In genomic region chr16:92720678-92721077, GRCm38 (mm10) we compare ENCODE assay signal across 16 mouse cellular contexts.
DNase-seq lines count a peak whose midpoint lies in the region; ATAC-seq and TF ChIP-seq lines count a peak whose summit lies in the region.
"Had no signal": no experiment of that assay in that cellular context is flagged by ENCODE, and none has a peak within 500 bp of the region (broad histone marks: within the 10 kb centered on the region; RNA-seq: fewer than 3 reads in every experiment).

No protein-coding gene starts in this region.

- intact Hi-C loops in left cerebral cortex, adult 2 months (cut with DNase I) = no loop called here

- no peak overlapping the region for H3K27ac ChIP-seq in hindbrain, embryonic 14.5 days
- no peak overlapping the region for H3K27ac ChIP-seq in hindbrain, embryonic 12.5 days
- no peak overlapping the region for H3K27ac ChIP-seq in midbrain, embryonic 14.5 days (replicated peaks; ENCODE audit: low read depth, low read length)
- no peak overlapping the region for H3K27ac ChIP-seq in midbrain, embryonic 15.5 days
- no peak overlapping the region for H3K27ac ChIP-seq in forebrain, postnatal 0 days (ENCODE audit: low read depth, low read length)
- H3K27ac ChIP-seq in left cerebral cortex, adult 2 months = no peak overlapping the region
- H3K27ac ChIP-seq: intestine, embryonic 15.5 days; liver, embryonic 14.5 days had no signal

- peak; percentile 57 for DNase-seq in hindbrain, embryonic 14.5 days (ENCODE audit: low spot score)
- DNase-seq in midbrain, embryonic 14.5 days = peak; percentile 65
- DNase-seq in forebrain, postnatal 0 days = peak; percentile 52
- no peak for DNase-seq in left cerebral cortex, adult 2 months (ENCODE audit: extremely low spot score in 1 of 2, low spot score in 2 of 2)
- DNase-seq in adrenal gland, postnatal 14 days = no peak
- DNase-seq: cerebellum, adult 8-10 months; heart, postnatal 10 days; kidney, adult 9 months; kidney, postnatal 36 days; layer of hippocampus, adult 9-11 months; thymus, adult 2 months had no signal

- H3K4me3 ChIP-seq in hindbrain, embryonic 14.5 days (replicated peaks; ENCODE audit: low read length) = no peak overlapping the region
- no peak overlapping the region for H3K4me3 ChIP-seq in hindbrain, embryonic 12.5 days
- H3K4me3 ChIP-seq in midbrain, embryonic 14.5 days (replicated peaks; ENCODE audit: low read depth, low read length) = no peak overlapping the region
- H3K4me3 ChIP-seq in midbrain, embryonic 15.5 days = no peak overlapping the region
- H3K4me3 ChIP-seq in forebrain, postnatal 0 days (ENCODE audit: low read depth, low read length) = no peak overlapping the region
- H3K4me3 ChIP-seq in left cerebral cortex, adult 2 months = no peak overlapping the region
- H3K4me3 ChIP-seq: intestine, embryonic 15.5 days had no signal

- no peak overlapping the region for H3K9ac ChIP-seq in hindbrain, embryonic 14.5 days
- H3K9ac ChIP-seq in hindbrain, embryonic 12.5 days = no peak overlapping the region
- H3K9ac ChIP-seq in midbrain, embryonic 14.5 days (replicated peaks; ENCODE audit: low read length) = no peak overlapping the region
- no peak overlapping the region for H3K9ac ChIP-seq in midbrain, embryonic 15.5 days
- no peak overlapping the region for H3K9ac ChIP-seq in forebrain, postnatal 0 days
- H3K9ac ChIP-seq: intestine, embryonic 15.5 days; liver, embryonic 14.5 days had no signal

- H3K4me1 ChIP-seq in hindbrain, embryonic 14.5 days (replicated peaks; ENCODE audit: control insufficient read depth, insufficient read depth, low read length) = peaks cover 8% of the 10 kb centered on the region
- H3K4me1 ChIP-seq in hindbrain, embryonic 12.5 days = peaks cover 14% of the 10 kb centered on the region
- peaks cover 10% of the 10 kb centered on the region; the same call in 1 of the 2 replicates for H3K4me1 ChIP-seq in midbrain, embryonic 14.5 days (ENCODE audit: control insufficient read depth, insufficient read depth, low read length)
- H3K4me1 ChIP-seq in midbrain, embryonic 15.5 days = peaks cover 9% of the 10 kb centered on the region
- peaks cover 10% of the 10 kb centered on the region for H3K4me1 ChIP-seq in forebrain, postnatal 0 days (ENCODE audit: insufficient read depth)

- no peak for ATAC-seq in hindbrain, embryonic 14.5 days (ENCODE audit: low FRiP score)
- no peak for ATAC-seq in hindbrain, embryonic 12.5 days (ENCODE audit: low FRiP score)
- ATAC-seq in midbrain, embryonic 14.5 days (ENCODE audit: low FRiP score, low TSS enrichment) = no peak
- no peak for ATAC-seq in midbrain, embryonic 15.5 days (replicated peaks)
- ATAC-seq in forebrain, postnatal 0 days = no peak
- ATAC-seq: intestine, embryonic 15.5 days had no signal

- 23% methylated on average over 10 of the region's 10 CpGs for WGBS in hindbrain, embryonic 14.5 days
- WGBS in hindbrain, embryonic 12.5 days = 46% methylated on average over 10 of the region's 10 CpGs
- WGBS in midbrain, embryonic 14.5 days = 40% methylated on average over 10 of the region's 10 CpGs
- 30% methylated on average over 10 of the region's 10 CpGs for WGBS in midbrain, embryonic 15.5 days
- WGBS in forebrain, postnatal 0 days = 17% methylated on average over 10 of the region's 10 CpGs

- H3K27me3 ChIP-seq in hindbrain, embryonic 14.5 days (ENCODE audit: control insufficient read depth, insufficient read depth, low read length) = no peaks in the 10 kb centered on the region
- peaks cover 3% of the 10 kb centered on the region; the same call in 1 of the 2 replicates for H3K27me3 ChIP-seq in hindbrain, embryonic 12.5 days
- no peaks in the 10 kb centered on the region for H3K27me3 ChIP-seq in midbrain, embryonic 14.5 days (ENCODE audit: control insufficient read depth, insufficient read depth, low read length)
- no peaks in the 10 kb centered on the region; the same call in 1 of the 2 replicates for H3K27me3 ChIP-seq in midbrain, embryonic 15.5 days (replicated peaks)
- no peaks in the 10 kb centered on the region; the same call in 1 of the 2 replicates for H3K27me3 ChIP-seq in forebrain, postnatal 0 days (ENCODE audit: insufficient read depth, low read length)
- H3K27me3 ChIP-seq: intestine, embryonic 15.5 days had no signal

- no peak overlapping the region for H3K4me2 ChIP-seq in hindbrain, embryonic 14.5 days (replicated peaks)
- no peak overlapping the region for H3K4me2 ChIP-seq in hindbrain, embryonic 12.5 days (replicated peaks)
- no peak overlapping the region for H3K4me2 ChIP-seq in midbrain, embryonic 14.5 days (ENCODE audit: low read length)
- H3K4me2 ChIP-seq in midbrain, embryonic 15.5 days = no peak overlapping the region
- H3K4me2 ChIP-seq in forebrain, postnatal 0 days (ENCODE audit: low read depth) = peak overlapping the region; percentile 8; the same call in 1 of the 2 replicates
- H3K4me2 ChIP-seq: heart, embryonic 11.5 days; intestine, embryonic 15.5 days had no signal

- H3K36me3 ChIP-seq in hindbrain, embryonic 14.5 days (replicated peaks; ENCODE audit: control insufficient read depth, insufficient read depth) = no peaks in the 10 kb centered on the region
- no peaks in the 10 kb centered on the region for H3K36me3 ChIP-seq in hindbrain, embryonic 12.5 days
- no peaks in the 10 kb centered on the region for H3K36me3 ChIP-seq in midbrain, embryonic 14.5 days (ENCODE audit: control insufficient read depth, insufficient read depth, low read length)
- no peaks in the 10 kb centered on the region for H3K36me3 ChIP-seq in midbrain, embryonic 15.5 days (replicated peaks)
- no peaks in the 10 kb centered on the region for H3K36me3 ChIP-seq in forebrain, postnatal 0 days (ENCODE audit: insufficient read depth)
- H3K36me3 ChIP-seq: intestine, embryonic 15.5 days had no signal

- no peaks in the 10 kb centered on the region for H3K9me3 ChIP-seq in hindbrain, embryonic 14.5 days (ENCODE audit: control insufficient read depth, low read length)
- H3K9me3 ChIP-seq in hindbrain, embryonic 12.5 days (replicated peaks) = no peaks in the 10 kb centered on the region
- H3K9me3 ChIP-seq in midbrain, embryonic 14.5 days (ENCODE audit: control insufficient read depth, low read length) = no peaks in the 10 kb centered on the region
- H3K9me3 ChIP-seq in midbrain, embryonic 15.5 days = no peaks in the 10 kb centered on the region
- no peaks in the 10 kb centered on the region for H3K9me3 ChIP-seq in forebrain, postnatal 0 days (ENCODE audit: low read length)
- H3K9me3 ChIP-seq: intestine, embryonic 15.5 days had no signal

- no peak for TF ChIP-seq CTCF in forebrain, postnatal 0 days (IDR thresholded peaks at IDR 0.05; ENCODE audit: low read depth)
- TF ChIP-seq CTCF in left cerebral cortex, adult 2 months (IDR thresholded peaks at IDR 0.05) = no peak

Comparison
In these comparisons a context has a peak if more than half of its experiments do, and no peak if none do; other contexts are left out.
1. DNase-seq: peak in hindbrain, embryonic 14.5 days (single experiment), midbrain, embryonic 14.5 days (single experiment) and forebrain, postnatal 0 days (single experiment); none in left cerebral cortex, adult 2 months (0 of 2) and adrenal gland, postnatal 14 days (single experiment).